Mouse (Mus musculus) limb, embryonic 10.5 days (tissue): ENCODE results near the gene Sgca. TPM values are rescaled to one million over a fixed set of nuclear protein-coding genes. Genes with fewer than 3 reads are reported as not detected.

Experiments used
- DNase-seq: peaks from one replicate; pipeline ENCODE4 v3.0.0-alpha.2; 2017; ENCODE audit warnings: low spot score
- H3K27ac ChIP-seq: fragments of 300-500 bp; sonication (generic); 2 replicates; pipeline ENCODE4 v1.5.1; 2016; ENCODE audit warnings: mild to moderate bottlenecking
- H3K27me3 ChIP-seq: fragments of 300-500 bp; sonication (generic); 2 replicates; pipeline ENCODE4 v1.6.1; 2016; ENCODE audit warnings: low read depth, mild to moderate bottlenecking; ENCODE audit not compliant: poor library complexity, severe bottlenecking
- H3K36me3 ChIP-seq: fragments of 300-500 bp; sonication (generic); 2 replicates; pipeline ENCODE4 v1.6.1; 2016; ENCODE audit warnings: mild to moderate bottlenecking, moderate library complexity
- H3K4me1 ChIP-seq: fragments of 300-500 bp; sonication (generic); 2 replicates; pipeline ENCODE4 v1.6.1; 2016
- H3K4me3 ChIP-seq: fragments of 300-500 bp; sonication (generic); 2 replicates; pipeline ENCODE4 v1.5.1; 2016; ENCODE audit warnings: mild to moderate bottlenecking, moderate library complexity
- H3K9me3 ChIP-seq: fragments of 300-500 bp; sonication (generic); replicated peaks from 2 replicates; pipeline ENCODE4 v1.6.1; 2016; ENCODE audit warnings: mild to moderate bottlenecking
- WGBS: fragments of 180-500 bp; shearing (Covaris S2); methylation state at CpG from one replicate; pipeline ENCODE4 v1.1.7; 2016; 5-methylcytosine and 5-hydroxymethylcytosine counted together
- polyA plus RNA-seq: library from polyadenylated mRNA; unstranded; fragments of >200 nt; fragmentation: Nextera tagmentation; extraction: Ambion mirVana; gene quantifications from 2 replicates; pipeline ENCODE4 v1.2.1, GENCODE M21; 2016

Sgca gene
- polyA plus RNA-seq, 1 experiment from 2014 or later: 0.23 TPM

DNA sequence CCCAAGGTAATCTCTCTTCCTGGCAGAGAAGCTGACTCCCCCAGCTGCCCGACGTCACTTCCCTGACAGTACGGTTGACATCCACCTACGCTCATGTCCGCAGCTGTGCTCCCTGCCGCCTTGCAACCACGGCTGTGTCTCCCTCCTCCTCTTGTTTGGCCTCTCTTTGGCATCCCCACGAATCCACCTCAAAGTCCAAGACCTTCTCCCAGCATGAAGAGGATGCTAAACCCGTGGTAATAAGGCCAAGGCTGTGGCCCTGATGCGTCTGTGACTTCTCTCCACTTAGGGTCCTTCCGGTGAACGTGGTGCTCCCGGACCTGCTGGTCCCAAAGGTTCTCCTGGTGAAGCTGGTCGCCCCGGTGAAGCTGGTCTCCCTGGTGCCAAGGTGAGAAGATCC is 33.1 kb downstream of the Sgca start:
- 86% methylated on average over 15 of the region's 15 CpGs for WGBS
- no peak for DNase-seq
- no peak overlapping the region for H3K4me3 ChIP-seq

DNA sequence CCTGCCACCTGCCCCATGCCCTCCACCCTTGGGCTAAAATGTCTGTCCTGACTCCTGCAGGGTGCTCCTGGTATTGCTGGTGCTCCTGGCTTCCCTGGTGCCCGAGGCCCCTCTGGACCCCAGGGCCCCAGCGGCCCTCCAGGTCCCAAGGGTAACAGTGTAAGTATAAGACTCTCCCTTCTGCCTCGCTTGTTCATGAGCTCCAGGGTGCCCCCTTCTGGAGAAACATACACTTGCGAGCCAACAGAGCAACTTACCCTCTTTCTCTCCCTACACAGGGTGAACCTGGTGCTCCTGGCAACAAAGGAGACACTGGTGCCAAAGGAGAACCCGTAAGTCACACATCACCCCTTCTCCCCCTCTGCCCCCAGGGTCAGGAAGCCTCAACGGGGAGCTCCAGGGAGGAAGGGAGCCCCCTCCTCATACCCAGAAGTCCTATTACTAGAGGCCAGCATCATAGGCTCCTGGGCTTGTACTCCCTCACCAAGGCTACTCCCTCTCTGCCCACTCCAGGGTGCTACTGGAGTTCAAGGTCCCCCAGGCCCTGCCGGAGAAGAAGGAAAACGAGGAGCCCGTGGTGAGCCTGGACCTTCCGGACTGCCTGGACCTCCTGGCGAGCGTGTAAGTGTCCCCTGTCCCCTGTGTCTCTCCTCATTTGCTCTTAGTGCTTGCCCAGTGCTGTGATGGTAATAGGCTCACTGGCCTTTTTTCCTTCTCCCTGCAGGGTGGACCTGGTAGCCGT is 33.7 kb downstream of the Sgca start:
- H3K4me3 ChIP-seq: no peak overlapping the region
- 55% methylated on average over 13 of the region's 13 CpGs for WGBS
- no peak for DNase-seq
- peaks cover 16% of the 10 kb centered on the region for H3K4me1 ChIP-seq
- peaks cover 82% of the 10 kb centered on the region for H3K36me3 ChIP-seq
- H3K9me3 ChIP-seq: no peaks in the 10 kb centered on the region
- peaks cover 35% of the 10 kb centered on the region for H3K27me3 ChIP-seq
- H3K27ac ChIP-seq: no peak overlapping the region

More for the DNA sequence above, 33.1 kb downstream of the Sgca start:
- Histone ChIP-seq H3K4me1 (peaks cover 10% of the 10 kb centered on the region), H3K27me3 (peaks cover 29% of the 10 kb centered on the region), H3K36me3 (peaks cover 88% of the 10 kb centered on the region), H3K27ac (no peak overlapping the region), H3K9me3 (no peaks in the 10 kb centered on the region)

DNA sequence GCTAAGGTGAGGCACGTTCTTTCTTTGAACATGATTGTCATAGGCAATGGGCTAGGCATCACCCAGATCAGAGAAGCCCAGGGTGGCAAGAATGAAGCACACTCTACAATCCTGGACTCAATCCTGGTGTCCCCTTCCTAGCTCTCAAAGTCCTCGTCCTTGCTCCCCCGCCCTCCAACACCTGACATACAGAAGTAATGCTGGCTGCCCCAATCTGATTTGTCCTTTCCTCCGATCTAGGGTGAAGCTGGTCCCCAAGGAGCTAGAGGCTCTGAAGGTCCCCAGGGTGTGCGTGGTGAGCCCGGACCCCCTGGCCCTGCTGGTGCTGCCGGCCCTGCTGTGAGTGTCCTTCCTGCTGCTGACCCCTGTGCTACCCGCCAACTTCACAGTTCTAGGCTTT is 34.4 kb downstream of the Sgca start:
- no peaks in the 10 kb centered on the region for H3K9me3 ChIP-seq
- DNase-seq: no peak
- H3K27ac ChIP-seq: no peak overlapping the region
- H3K27me3 ChIP-seq: peaks cover 36% of the 10 kb centered on the region
- H3K4me1 ChIP-seq: peaks cover 21% of the 10 kb centered on the region
- H3K4me3 ChIP-seq: no peak overlapping the region
- WGBS: 79% methylated on average over 8 of the region's 8 CpGs
- H3K36me3 ChIP-seq: peaks cover 76% of the 10 kb centered on the region

GRCm38 (mm10) chr11:94941121-94941520 is 35.0 kb downstream of the Sgca start:
- peaks cover 28% of the 10 kb centered on the region for H3K4me1 ChIP-seq

DNA sequence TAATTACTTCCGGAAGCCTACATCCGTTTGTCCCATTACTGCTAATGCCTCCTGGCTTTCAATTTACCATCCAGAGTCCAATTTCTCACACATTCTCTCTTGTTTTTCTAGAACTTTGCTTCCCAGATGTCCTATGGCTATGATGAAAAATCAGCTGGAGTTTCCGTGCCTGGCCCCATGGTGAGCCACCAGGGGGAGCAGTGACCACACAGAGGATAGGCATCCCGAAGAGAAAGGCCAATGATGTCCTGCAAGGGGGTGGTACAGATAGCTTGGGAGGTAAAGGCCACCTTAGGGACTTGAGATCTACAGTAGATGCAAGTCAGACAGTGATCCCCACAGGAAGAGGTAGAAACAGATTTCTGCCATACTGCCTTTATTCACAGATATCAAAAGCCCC is 36.8 kb downstream of the Sgca start:
- Histone ChIP-seq H3K36me3 (peaks cover 51% of the 10 kb centered on the region), H3K27ac (no peak overlapping the region), H3K27me3 (peaks cover 57% of the 10 kb centered on the region), H3K9me3 (no peaks in the 10 kb centered on the region), H3K4me3 (no peak overlapping the region), H3K4me1 (peaks cover 46% of the 10 kb centered on the region)
- 22% methylated on average over 4 of the region's 4 CpGs for WGBS
- DNase-seq: peak; percentile 83

More at GRCm38 (mm10) chr11:94941121-94941520, 35.0 kb downstream of the Sgca start:
- H3K27me3 ChIP-seq: peaks cover 38% of the 10 kb centered on the region
- H3K36me3 ChIP-seq: peaks cover 69% of the 10 kb centered on the region
- WGBS: 54% methylated on average over 9 of the region's 9 CpGs
- DNase-seq: no peak
- no peaks in the 10 kb centered on the region for H3K9me3 ChIP-seq
- H3K4me3 ChIP-seq: no peak overlapping the region
- no peak overlapping the region for H3K27ac ChIP-seq

- H3K4me1 ChIP-seq: peaks cover 56% of the 10 kb centered on the region
- peak overlapping the region; percentile 56 for H3K4me3 ChIP-seq
- H3K9me3 ChIP-seq: no peaks in the 10 kb centered on the region
- 32% methylated on average over 9 of the region's 9 CpGs for WGBS
- peaks cover 62% of the 10 kb centered on the region for H3K27me3 ChIP-seq
- peaks cover 41% of the 10 kb centered on the region for H3K36me3 ChIP-seq
- no peak for DNase-seq
- no peak overlapping the region for H3K27ac ChIP-seq
Measured at GRCm38 (mm10) chr11:94938296-94938695, 37.8 kb downstream of the Sgca start.

- H3K9me3 ChIP-seq: no peaks in the 10 kb centered on the region
- H3K27me3 ChIP-seq: peaks cover 62% of the 10 kb centered on the region
- 3% methylated on average over 15 of the region's 15 CpGs for WGBS
- no peak for DNase-seq
- peaks cover 61% of the 10 kb centered on the region for H3K4me1 ChIP-seq
- H3K36me3 ChIP-seq: peaks cover 36% of the 10 kb centered on the region
- peak overlapping the region; percentile 56 for H3K4me3 ChIP-seq
- peak overlapping the region; percentile 39; the same call in 1 of the 2 replicates for H3K27ac ChIP-seq
Measured at GRCm38 (mm10) chr11:94937787-94938186, 38.3 kb downstream of the Sgca start.

- peaks cover 67% of the 10 kb centered on the region for H3K27me3 ChIP-seq
- peak overlapping the region; percentile 39 for H3K27ac ChIP-seq
- H3K4me3 ChIP-seq: peak overlapping the region; percentile 56
- peaks cover 64% of the 10 kb centered on the region for H3K4me1 ChIP-seq
- H3K9me3 ChIP-seq: no peaks in the 10 kb centered on the region
- peaks cover 32% of the 10 kb centered on the region for H3K36me3 ChIP-seq
- WGBS: 2% methylated on average over 18 of the region's 18 CpGs
- no peak for DNase-seq
Measured at GRCm38 (mm10) chr11:94937335-94937781, 38.8 kb downstream of the Sgca start.

- Histone ChIP-seq H3K27me3 (peaks cover 71% of the 10 kb centered on the region), H3K36me3 (peaks cover 27% of the 10 kb centered on the region), H3K4me1 (peaks cover 64% of the 10 kb centered on the region), H3K9me3 (no peaks in the 10 kb centered on the region), H3K27ac (peak overlapping the region; percentile 84), H3K4me3 (peak overlapping the region; percentile 56)
- under 1% methylated on average over 17 of the region's 17 CpGs for WGBS
- DNase-seq: peak; percentile 94
Measured at GRCm38 (mm10) chr11:94936851-94937295, 39.3 kb downstream of the Sgca start.

GRCm38 (mm10) chr11:94936045-94936444 is 40.1 kb downstream of the Sgca start, which contains the start of gene Col1a1:
Gene Col1a1 (plus strand): TSS chr11:94936224.
- Histone ChIP-seq H3K27ac (peak within 1 kb of the TSS; percentile 84), H3K36me3 (peaks cover 18% of the 10 kb centered on the region), H3K4me3 (peak within 1 kb of the TSS; percentile 56), H3K27me3 (peaks cover 71% of the 10 kb centered on the region), H3K9me3 (no peaks in the 10 kb centered on the region), H3K4me1 (peaks cover 64% of the 10 kb centered on the region)
- DNase-seq: peak; percentile 52
- 11% methylated on average over 19 of the region's 19 CpGs for whole genome bisulfite sequencing

DNA sequence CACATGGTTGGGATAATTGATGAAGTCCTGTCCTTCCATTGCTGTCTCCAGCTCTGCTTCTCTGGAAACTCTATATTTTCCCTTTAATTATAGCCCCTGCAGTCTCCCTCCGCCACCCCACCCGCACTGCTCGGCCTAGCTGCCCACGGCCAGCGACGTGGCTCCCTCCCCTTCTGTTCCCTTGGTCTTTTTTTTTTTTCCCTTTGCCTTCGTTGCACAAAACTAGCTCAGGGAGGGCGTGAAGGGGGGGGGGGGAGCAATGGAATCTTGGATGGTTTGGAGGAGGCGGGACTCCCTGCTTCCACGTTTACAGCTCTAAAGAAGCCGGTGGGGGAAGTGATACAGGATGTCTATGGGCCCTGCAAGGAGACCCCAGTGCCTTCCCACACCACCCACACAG is 41.6 kb downstream of the Sgca start:
- no peak for DNase-seq
- H3K4me1 ChIP-seq: peaks cover 78% of the 10 kb centered on the region
- WGBS: 29% methylated on average over 11 of the region's 11 CpGs
- no peaks in the 10 kb centered on the region for H3K9me3 ChIP-seq
- H3K4me3 ChIP-seq: no peak overlapping the region
- H3K36me3 ChIP-seq: peaks cover 3% of the 10 kb centered on the region
- H3K27ac ChIP-seq: peak overlapping the region; percentile 65
- peaks cover 64% of the 10 kb centered on the region for H3K27me3 ChIP-seq

DNA sequence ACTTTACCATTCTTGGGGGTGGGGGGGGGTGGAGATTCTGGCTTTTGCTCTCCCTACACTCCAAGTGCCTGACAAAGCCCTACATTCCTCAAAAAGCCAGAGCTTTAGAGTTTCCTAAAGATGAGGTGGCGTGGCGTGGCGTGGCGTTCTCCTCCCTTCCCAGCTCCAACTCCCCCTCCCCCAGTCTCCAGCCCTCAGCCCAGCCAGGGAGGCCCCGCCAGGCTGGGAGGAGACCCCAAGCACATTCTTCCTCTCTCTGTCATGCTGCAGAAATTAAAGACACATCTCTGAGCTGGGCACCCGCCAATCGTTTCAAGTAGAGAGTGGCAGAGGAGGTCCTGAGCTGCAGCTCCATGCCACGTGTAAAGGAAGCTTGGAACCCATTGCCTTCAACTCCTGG is 42.5 kb downstream of the Sgca start:
- Histone ChIP-seq H3K4me3 (no peak overlapping the region), H3K27ac (peak overlapping the region; percentile 65), H3K4me1 (peaks cover 82% of the 10 kb centered on the region), H3K9me3 (no peaks in the 10 kb centered on the region), H3K27me3 (peaks cover 57% of the 10 kb centered on the region), H3K36me3 (no peaks in the 10 kb centered on the region)
- peak; percentile 54 for DNase-seq
- 15% methylated on average over 8 of the region's 8 CpGs for WGBS

DNA sequence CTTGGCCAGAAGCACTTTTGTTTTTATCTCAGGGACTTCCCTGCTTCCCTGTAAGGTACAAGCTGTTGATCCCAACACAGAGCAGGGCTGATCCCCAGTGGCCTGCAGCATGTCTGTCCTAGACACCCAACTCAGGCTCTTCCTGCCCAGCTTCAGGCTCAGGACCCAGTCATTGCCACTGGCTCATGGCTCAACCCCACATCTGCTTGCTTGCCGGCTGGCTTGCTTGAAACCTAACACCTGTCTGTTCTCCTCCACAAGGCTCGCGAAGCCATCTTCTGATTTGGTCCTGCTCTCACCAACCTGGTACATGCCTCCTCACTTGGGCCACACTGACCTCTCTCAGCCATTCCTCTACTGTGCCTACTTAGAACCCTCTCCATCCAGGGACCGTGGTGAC is 46.0 kb downstream of the Sgca start:
- Histone ChIP-seq H3K27me3 (peaks cover 33% of the 10 kb centered on the region), H3K36me3 (no peaks in the 10 kb centered on the region), H3K4me3 (0 out of 2 replicates have a peak overlapping the region, but pooled peaks have one; percentile 12), H3K4me1 (peaks cover 75% of the 10 kb centered on the region), H3K9me3 (no peaks in the 10 kb centered on the region), H3K27ac (peak overlapping the region; percentile 92)
- 24% methylated on average over 4 of the region's 4 CpGs for WGBS
- peak; percentile 59 for DNase-seq
